Mouse (Mus musculus) fibroblast of lung, adult 2 months (primary cell): Measurements from ENCODE around the gene Ccdc187.

Experiments
- DNase-seq: peaks from one replicate; pipeline ENCODE4 v3.0.0-alpha.2; 2011; ENCODE audit warnings: low read depth

Ccdc187 gene

DNA sequence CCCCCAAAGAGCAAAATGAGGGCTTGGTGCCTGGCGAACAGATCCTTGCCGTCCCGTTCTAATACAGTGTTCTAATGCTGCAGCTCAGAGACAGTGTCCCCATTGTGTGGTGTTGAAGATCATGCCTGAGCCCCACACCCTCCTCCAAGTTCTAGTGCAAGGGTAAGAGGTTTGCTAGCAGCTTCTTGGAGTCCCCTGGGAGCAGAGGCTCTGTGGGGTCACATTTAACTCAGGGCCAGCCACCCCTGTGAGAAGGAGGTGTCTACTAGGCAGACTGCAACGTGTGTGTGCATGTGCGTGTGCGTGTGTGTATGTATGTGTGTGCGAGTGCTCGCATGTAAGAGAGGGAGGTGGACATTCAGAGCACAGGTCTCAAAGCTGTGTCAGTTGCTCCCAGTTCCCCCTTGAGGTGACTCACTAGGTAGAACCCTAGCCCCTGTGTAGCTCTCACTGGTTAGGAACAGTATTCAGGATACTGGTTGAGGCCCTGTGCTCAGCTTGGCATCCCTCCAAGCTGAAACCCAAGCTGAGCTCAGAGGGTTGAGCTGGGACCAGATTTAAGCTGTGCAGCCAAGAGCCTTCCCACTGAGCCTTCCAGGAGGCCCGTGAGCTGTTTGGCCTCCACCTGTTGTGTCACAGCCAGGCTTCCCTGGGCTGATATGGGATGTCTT lies 22.4 kb upstream of the Ccdc187 start:
- no peak for DNase-seq

- DNase-seq, result no peak
These were observed 21.6 kb upstream of the Ccdc187 start for GRCm38 (mm10) chr2:26315925-26316311.

- DNase-seq, result no peak
These were observed 20.9 kb upstream of the Ccdc187 start, which contains the start of gene Gpsm1 for GRCm38 (mm10) chr2:26315072-26315924. TSS of gene Gpsm1 (plus strand) at chr2:26315515.

DNA sequence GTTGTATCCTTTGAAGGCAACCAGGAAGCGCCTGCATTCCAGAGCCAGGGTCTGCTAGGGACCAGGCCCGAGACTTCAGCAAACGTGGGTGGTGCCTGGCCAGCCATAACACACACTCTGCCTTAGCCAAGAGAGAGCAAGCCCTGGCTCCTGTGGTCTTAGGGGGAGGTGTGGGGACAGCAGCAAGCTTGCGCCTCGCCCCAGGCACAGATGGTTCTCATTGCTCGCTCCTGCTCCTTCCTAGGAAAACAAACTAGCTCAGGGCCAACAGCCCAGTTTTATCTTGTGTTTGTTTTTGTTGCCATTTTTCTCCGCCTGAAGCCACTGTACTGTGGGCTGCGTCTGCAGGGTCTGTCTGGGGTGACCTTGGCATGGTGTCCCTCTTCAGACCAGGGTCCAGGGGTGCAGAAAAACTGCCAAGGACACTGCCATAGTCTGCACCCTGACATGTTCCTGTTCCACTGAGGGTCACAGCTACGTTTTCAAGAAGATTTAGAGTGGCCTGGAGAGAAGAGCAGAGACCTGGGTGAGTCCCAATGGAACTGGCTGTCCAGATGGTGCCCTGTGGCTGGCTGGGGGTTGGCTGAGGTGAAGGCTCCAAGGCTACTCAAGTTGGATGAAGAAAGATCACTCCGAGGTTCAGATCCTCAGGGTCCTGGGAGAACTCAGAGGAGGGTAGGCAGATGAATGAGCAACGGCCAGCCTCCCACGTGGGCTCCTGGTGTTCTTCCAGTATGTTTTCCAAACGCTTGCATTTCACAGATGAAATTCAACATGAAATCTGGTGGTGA lies 20.1 kb upstream of the Ccdc187 start:
- DNase-seq, result peak; percentile 86

DNA sequence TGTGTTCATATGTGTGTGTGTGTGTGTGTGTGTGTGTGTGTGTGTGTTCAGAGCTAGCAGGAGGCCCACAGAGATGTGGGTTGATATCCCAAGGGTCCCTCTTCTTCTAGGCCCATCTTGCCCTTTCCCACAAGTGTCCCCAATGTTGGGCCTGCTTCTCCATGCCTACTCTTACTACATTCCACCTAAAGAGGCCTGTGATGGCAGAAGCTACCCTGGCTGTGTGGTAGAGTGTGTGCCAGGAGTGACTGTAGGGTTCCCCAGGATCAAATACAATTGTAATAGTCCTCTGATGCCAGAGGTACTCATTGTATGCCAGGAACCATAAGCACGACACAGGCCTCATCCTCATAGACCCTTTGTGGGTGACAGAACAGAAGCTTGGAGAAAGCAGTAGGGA lies 19.0 kb upstream of the Ccdc187 start:
- DNase-seq, result no peak

- no peak for DNase-seq
These were observed 18.5 kb upstream of the Ccdc187 start for GRCm38 (mm10) chr2:26312812-26313211.

- DNase-seq, result no peak
These were observed 17.6 kb upstream of the Ccdc187 start for GRCm38 (mm10) chr2:26311936-26312335.

DNA sequence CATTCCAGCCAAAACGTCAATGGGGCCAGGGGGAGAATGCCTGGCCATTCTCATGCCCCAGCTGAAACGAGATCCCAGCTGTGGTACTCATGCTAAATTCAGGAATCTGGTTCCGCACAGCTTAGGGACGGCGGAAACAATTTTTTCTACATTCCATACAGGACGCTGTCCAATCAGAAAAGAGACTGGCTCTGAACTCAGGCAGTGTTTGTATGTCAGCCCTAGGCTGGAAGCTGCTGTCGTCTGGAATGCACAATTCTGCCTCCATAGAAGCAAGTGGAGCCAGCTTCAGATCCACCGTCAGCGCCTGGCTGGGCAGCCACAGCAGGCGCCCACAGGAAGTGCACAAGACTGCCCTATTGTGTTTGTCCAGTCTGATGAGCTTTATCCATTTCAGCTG lies 15.4 kb upstream of the Ccdc187 start:
- DNase-seq, result peak; percentile 89

GRCm38 (mm10) chr2:26306702-26307101 lies 12.3 kb upstream of the Ccdc187 start:
- DNase-seq, result no peak

- no peak for DNase-seq
These were observed 11.2 kb upstream of the Ccdc187 start for GRCm38 (mm10) chr2:26305555-26305954.

DNA sequence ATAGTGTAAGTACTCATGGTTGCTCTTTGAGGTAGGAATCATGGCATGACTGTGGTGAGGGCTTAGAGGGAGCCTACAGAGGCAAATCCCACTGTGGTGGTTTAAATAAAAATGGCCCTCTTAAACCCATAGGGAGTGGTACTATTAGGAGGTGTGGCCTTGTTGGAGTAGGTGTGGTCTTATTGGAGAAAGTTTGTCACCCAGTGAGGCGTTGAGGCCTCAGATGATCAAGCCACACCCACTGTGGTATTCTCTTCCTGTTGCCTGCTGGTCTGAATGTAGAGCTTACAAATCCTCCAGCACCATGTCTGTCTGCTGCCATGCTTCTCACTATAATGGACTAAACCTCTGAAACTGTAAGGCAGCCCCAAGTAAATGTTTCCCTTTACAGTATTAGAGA lies 10.4 kb upstream of the Ccdc187 start:
- no peak for DNase-seq

GRCm38 (mm10) chr2:26302005-26302503 lies 7.7 kb upstream of the Ccdc187 start:
- DNase-seq, result no peak

GRCm38 (mm10) chr2:26300808-26301174 lies 6.4 kb upstream of the Ccdc187 start:
- no peak for DNase-seq

DNA sequence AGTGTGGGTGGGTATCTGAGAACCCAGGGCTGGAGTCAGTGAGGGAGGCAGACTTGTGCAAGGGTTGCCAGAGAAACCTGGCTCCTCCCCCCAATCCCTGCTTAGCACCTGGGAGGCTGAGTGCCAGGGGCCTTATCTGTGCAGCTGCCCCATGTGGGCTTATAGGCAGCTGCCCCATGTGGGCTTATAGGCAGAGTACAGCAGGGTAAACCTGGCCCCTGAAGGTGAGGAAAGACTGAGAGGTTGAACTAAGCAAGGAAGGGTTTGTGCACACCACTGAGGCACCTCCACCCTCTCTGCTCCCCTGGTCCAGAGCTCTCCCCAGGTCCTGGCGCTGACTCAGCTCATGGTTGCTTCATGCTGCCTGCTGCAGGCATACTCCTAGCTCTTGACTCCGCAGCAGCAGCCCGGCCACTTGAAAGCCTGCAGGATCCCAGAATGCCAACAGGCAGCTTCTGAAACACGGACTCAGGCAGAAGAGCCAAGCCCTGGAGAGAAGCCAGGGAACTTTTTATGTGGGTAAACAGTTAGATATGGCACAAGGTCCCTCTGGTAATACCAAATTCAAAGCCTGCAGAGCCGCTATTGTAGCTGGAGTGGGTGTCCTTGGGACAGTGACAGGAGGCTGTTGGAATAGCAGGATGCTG lies 5.9 kb upstream of the Ccdc187 start:
- DNase-seq, result no peak

DNA sequence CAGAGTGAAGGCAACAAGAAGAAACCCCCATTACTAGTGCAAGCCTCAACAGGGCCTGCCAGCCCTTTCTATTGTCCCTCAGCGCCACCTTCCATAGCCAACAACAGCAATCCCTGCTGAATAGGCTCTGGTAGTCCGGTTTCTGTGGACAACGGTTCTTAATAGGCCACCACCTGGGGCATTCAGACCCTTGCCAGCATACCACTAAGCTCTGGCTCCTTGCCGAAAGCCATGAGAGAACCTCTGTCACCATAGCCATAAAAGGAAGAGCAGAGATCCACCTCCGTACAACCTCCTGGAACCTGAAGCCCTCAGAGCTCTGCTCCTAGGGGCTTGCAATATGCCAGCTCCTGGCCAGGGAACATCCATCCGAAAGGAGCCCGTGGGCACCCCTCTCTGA lies 5.0 kb upstream of the Ccdc187 start:
- no peak for DNase-seq

- DNase-seq, result no peak
These were observed 4.5 kb upstream of the Ccdc187 start for GRCm38 (mm10) chr2:26298856-26299230.

DNA sequence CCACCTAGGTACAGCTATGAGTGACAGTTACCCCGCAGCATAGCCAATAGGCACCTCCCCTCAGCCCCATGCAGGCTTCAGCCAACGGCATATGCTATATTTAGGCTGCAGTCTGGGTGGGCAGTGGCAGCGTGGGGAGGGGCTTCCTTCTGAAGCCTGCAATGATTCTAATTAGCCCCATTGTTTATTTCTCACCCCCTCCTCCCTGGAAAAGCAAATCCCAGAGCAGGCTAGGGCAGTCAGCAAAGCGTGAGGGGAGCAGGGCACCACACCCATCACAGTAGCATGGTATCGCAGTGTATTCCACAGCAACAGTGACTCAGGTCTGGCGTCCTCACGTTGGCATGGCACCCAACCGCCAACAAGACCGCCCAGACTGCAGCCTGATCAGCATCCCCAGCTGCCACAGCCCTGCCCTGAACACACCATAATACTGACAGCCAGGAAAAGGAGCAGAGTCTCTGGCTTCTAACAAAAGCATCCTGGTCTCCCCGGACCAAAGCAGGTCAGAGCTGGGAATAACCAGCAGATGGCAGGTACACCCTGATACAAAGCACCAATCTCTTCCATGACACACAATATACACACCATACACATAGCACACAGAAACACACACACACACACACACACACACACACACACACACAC lies 4.0 kb upstream of the Ccdc187 start:
- peak; percentile 83 for DNase-seq

GRCm38 (mm10) chr2:26296606-26297195 lies 2.3 kb upstream of the Ccdc187 start:
- no peak for DNase-seq

DNA sequence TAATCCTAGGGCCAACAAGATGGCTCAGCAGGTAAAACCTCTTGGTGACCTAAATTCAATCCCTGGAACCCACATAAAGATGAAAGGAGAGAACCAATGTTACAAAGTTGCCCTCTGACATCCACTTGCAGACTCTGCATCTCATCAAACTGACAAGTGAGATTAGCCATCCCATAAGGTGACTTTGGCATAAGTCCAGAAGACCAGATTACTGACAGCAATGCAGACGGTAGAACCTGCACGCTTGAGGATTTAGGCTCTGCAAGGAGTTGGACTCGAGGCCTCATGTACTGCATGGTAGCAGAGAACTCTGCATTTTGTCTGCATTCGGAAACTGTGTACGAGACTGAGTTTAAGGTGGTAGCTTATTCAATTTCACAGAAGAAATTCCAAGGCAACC lies 4.2 kb downstream of the Ccdc187 start:
- no peak for DNase-seq

DNA sequence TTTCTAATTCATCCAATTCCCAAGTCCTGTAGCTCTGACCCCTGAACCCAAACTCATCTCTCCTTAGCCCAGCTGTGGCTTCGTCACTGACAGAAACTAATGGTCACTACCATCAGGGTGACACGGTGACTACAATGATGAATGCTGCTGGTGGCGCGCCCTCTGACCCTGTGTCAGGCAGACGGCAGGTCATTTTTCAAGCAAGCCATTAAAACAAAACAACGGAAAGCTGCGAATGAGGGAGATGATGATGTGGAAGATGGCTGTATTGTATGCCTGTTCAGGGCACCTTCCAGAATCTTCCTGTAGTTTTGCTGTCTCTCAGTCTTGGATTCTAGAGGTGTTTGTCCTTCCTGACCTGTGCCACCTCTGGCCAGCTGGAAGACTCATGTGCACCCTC lies 8.0 kb downstream of the Ccdc187 start:
- no peak for DNase-seq

DNA sequence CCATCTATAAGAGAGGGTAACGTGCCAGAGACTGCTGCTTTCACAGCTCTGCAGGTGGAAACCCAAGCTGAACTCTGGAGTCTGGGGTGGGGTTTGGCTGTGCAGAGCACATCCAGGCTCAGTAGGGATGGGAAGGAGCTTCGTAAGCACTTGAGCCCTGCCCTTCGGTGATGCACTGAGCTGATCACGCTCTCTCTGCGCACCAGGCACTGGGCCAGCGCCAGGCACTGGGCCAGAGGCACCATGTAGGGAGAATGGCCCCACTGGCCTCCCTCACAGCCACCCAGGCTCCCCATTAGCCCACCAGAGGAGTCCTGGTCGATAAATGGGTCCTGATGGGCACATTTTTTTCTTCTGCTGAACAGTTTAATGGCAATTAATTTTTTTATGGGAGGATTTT lies 8.6 kb downstream of the Ccdc187 start:
- DNase-seq, result no peak
